Mouse (Mus musculus): Measurements from ENCODE around the gene Trhr2. TPM values are rescaled to one million over a fixed set of nuclear protein-coding genes. Genes with fewer than 3 reads are reported as not detected.

Gene Trhr2
- total RNA-seq (2022), result 10 to 100 TPM in 3 of 4 experiments, 1 to 10 TPM in 1; 8.6 to 11.3 (median 10.8) TPM

GRCm38 (mm10) chr8:122360696-122361416, at the start of gene Trhr2:
TSS of gene Trhr2 (minus strand) at chr8:122360746.
- DNase-seq (ENCODE audit: low spot score in 2 of 2), result no peak

- DNase-seq (ENCODE audit: low spot score in 2 of 2), result no peak
These were observed 47.1 kb upstream of the Trhr2 start for GRCm38 (mm10) chr8:122407678-122408077.

GRCm38 (mm10) chr8:122405146-122405805, 44.7 kb upstream of the Trhr2 start:
- no peak for DNase-seq (ENCODE audit: low spot score in 2 of 2)

GRCm38 (mm10) chr8:122398186-122398585, 37.6 kb upstream of the Trhr2 start:
- no peak for DNase-seq (ENCODE audit: low spot score in 2 of 2)

- no peak for DNase-seq (ENCODE audit: low spot score in 2 of 2)
These were observed 34.7 kb upstream of the Trhr2 start for GRCm38 (mm10) chr8:122395291-122395690.

- no peak for DNase-seq (ENCODE audit: low spot score in 2 of 2)
These were observed 33.2 kb upstream of the Trhr2 start for GRCm38 (mm10) chr8:122393717-122394116.

GRCm38 (mm10) chr8:122390758-122391157, 30.2 kb upstream of the Trhr2 start:
- no peak for DNase-seq (ENCODE audit: low spot score in 2 of 2)

- DNase-seq (ENCODE audit: low spot score in 2 of 2), result no peak
These were observed 28.8 kb upstream of the Trhr2 start for GRCm38 (mm10) chr8:122389357-122389756.

GRCm38 (mm10) chr8:122383039-122383438, 22.5 kb upstream of the Trhr2 start:
- no peak for DNase-seq (ENCODE audit: low spot score in 2 of 2)

GRCm38 (mm10) chr8:122376365-122377231, 16.1 kb upstream of the Trhr2 start, which contains the start of gene Zc3h18:
TSS of gene Zc3h18 (plus strand) at chr8:122376609.
- peak; percentile 96 to 99 for DNase-seq (ENCODE audit: low spot score in 2 of 2)

- DNase-seq (ENCODE audit: low spot score in 2 of 2), result no peak
These were observed 15.3 kb upstream of the Trhr2 start for GRCm38 (mm10) chr8:122375751-122376364.

GRCm38 (mm10) chr8:122375320-122375719, 14.8 kb upstream of the Trhr2 start:
- no peak for DNase-seq (ENCODE audit: low spot score in 2 of 2)

- DNase-seq (ENCODE audit: low spot score in 2 of 2), result no peak
These were observed 11.2 kb upstream of the Trhr2 start for GRCm38 (mm10) chr8:122371706-122372105.

- no peak for DNase-seq (ENCODE audit: low spot score in 2 of 2)
These were observed 9.1 kb upstream of the Trhr2 start for GRCm38 (mm10) chr8:122369665-122370064.

- no peak for DNase-seq (ENCODE audit: low spot score in 2 of 2)
These were observed 7.9 kb upstream of the Trhr2 start for GRCm38 (mm10) chr8:122368494-122368893.

GRCm38 (mm10) chr8:122362967-122363366, 2.4 kb upstream of the Trhr2 start:
- DNase-seq (ENCODE audit: low spot score in 2 of 2), result no peak

GRCm38 (mm10) chr8:122362271-122362670, 1.7 kb upstream of the Trhr2 start:
- no peak for DNase-seq (ENCODE audit: low spot score in 2 of 2)

- DNase-seq (ENCODE audit: low spot score in 2 of 2), result no peak
These were observed 1.3 kb downstream of the Trhr2 start for GRCm38 (mm10) chr8:122359111-122359775.

- no peak for DNase-seq (ENCODE audit: low spot score in 2 of 2)
These were observed 2.9 kb downstream of the Trhr2 start for GRCm38 (mm10) chr8:122357641-122358040.

GRCm38 (mm10) chr8:122357202-122357601, 3.3 kb downstream of the Trhr2 start:
- DNase-seq (ENCODE audit: low spot score in 2 of 2), result no peak
